Mouse (Mus musculus) embryonic fibroblast, embryonic 13.5 days (primary cell): Measurements from ENCODE around the gene Pgm5.

Experiments used
- CTCF ChIP-seq: IDR thresholded peaks from 2 replicates; pipeline ENCODE4 v1.5.1; 2011; ENCODE audit warnings: mild to moderate bottlenecking, control low read depth, low read length, moderate library complexity, borderline replicate concordance; ENCODE audit not compliant: insufficient read depth
- POLR2A ChIP-seq: IDR thresholded peaks from 2 replicates; pipeline ENCODE4 v1.6.1; 2011; ENCODE audit warnings: low read depth, mild to moderate bottlenecking, control low read depth, low read length, moderate library complexity

- no peak for TF ChIP-seq POLR2A
- TF ChIP-seq CTCF: no peak
Measured at GRCm38 (mm10) chr19:24848345-24848744, 13.3 kb downstream of the Pgm5 start.
